In the genomic region with DNA sequence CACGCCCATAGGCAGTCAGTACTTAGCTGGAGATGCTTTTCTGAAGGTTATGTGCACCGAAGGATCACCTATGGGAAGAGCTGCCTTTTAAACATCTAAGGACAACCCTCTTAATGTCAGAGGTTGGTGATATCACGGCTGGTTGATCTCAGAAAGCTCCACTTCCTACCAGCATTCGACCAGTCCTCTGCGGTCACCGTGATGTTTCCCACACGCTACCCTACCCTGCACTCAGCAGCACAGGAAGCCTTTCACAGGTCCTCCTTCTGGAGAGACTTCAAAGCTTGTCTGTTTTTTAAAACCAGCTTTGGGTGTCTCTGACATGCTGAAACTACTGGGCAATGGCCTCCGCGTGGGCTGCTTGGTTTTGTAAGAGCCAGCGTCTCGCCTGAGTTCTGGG, we compare ENCODE assay signal across 13 mouse cellular contexts.
"Had no signal": no experiment of that assay in that cellular context is flagged by ENCODE, and none has a peak within 500 bp of the region (broad histone marks: within the 10 kb centered on the region; RNA-seq: fewer than 3 reads in every experiment).

No protein-coding gene starts in this region.

- H3K9ac ChIP-seq: liver, embryonic 15.5 days; lung, embryonic 14.5 days had no signal

- H3K27me3 ChIP-seq: liver, embryonic 15.5 days had no signal

- H3K4me3 ChIP-seq: limb, embryonic 10.5 days; liver, embryonic 15.5 days had no signal

- ATAC-seq: intestine, embryonic 16.5 days had no signal

- H3K9me3 ChIP-seq: limb, embryonic 10.5 days; liver, embryonic 15.5 days had no signal

- H3K4me2 ChIP-seq: liver, embryonic 11.5 days; liver, embryonic 15.5 days; lung, embryonic 14.5 days had no signal

- H3K4me1 ChIP-seq: limb, embryonic 10.5 days; liver, embryonic 15.5 days had no signal

- H3K27ac ChIP-seq: limb, embryonic 10.5 days; liver, embryonic 15.5 days; macrophage had no signal

- DNase-seq: kidney, adult 2 months; kidney, postnatal 10 days; lung, embryonic 14.5 days; lung, postnatal 10 days; midbrain, embryonic 14.5 days; right cerebral cortex, adult 18-20 months; right cerebral cortex, postnatal 25 days; thymus, postnatal 36 days had no signal
